Mouse (Mus musculus): Measurements from ENCODE around the gene Anks1b. TPM values are rescaled to one million over a fixed set of nuclear protein-coding genes. Genes with fewer than 3 reads are reported as not detected.

The Anks1b gene
- polyA plus RNA-seq, 1 experiment from 2014 or later: 1.8 TPM

GRCm38 (mm10) chr10:90740956-90741355 is 867.6 kb downstream of the Anks1b start:
- ATAC-seq (ENCODE audit: low FRiP score, low TSS enrichment) (no peak), DNase-seq (ENCODE audit: low spot score) (no peak)
- no peaks in the 10 kb centered on the region for H3K27me3 ChIP-seq (ENCODE audit: control insufficient read depth, insufficient read depth, low read length)
- H3K4me1 ChIP-seq (replicated peaks; ENCODE audit: control insufficient read depth, insufficient read depth): no peaks in the 10 kb centered on the region
- H3K36me3 ChIP-seq (ENCODE audit: control insufficient read depth, insufficient read depth, low read length): no peaks in the 10 kb centered on the region
- WGBS: 78% methylated on average over 5 of the region's 5 CpGs
- TF ChIP-seq CTCF (IDR thresholded peaks at IDR 0.05; ENCODE audit: low read depth) (no peak), EP300 (optimal IDR thresholded peaks at IDR 0.05) (no peak)
- no peak overlapping the region for H3K4me3 ChIP-seq (ENCODE audit: low read depth, low read length)
- no peak overlapping the region for H3K4me2 ChIP-seq (replicated peaks; ENCODE audit: low read depth)
- H3K9me3 ChIP-seq (ENCODE audit: control insufficient read depth, low read length): no peaks in the 10 kb centered on the region
- H3K27ac ChIP-seq (replicated peaks): no peak overlapping the region
- no peak overlapping the region for H3K9ac ChIP-seq (ENCODE audit: low read length)

GRCm38 (mm10) chr10:90751889-90752288 is 878.6 kb downstream of the Anks1b start:
- no peak for DNase-seq (ENCODE audit: low spot score)

GRCm38 (mm10) chr10:90753106-90753505 is 879.8 kb downstream of the Anks1b start:
- Histone ChIP-seq H3K27me3 (ENCODE audit: control insufficient read depth, insufficient read depth, low read length) (no peaks in the 10 kb centered on the region), H3K36me3 (ENCODE audit: control insufficient read depth, insufficient read depth, low read length) (no peaks in the 10 kb centered on the region), H3K4me3 (ENCODE audit: low read depth, low read length) (no peak overlapping the region), H3K4me2 (replicated peaks; ENCODE audit: low read depth) (no peak overlapping the region), H3K4me1 (replicated peaks; ENCODE audit: control insufficient read depth, insufficient read depth) (no peaks in the 10 kb centered on the region), H3K27ac (replicated peaks) (no peak overlapping the region), H3K9ac (ENCODE audit: low read length) (no peak overlapping the region), H3K9me3 (ENCODE audit: control insufficient read depth, low read length) (no peaks in the 10 kb centered on the region)
- WGBS: 57% methylated on average over 9 of the region's 9 CpGs
- DNase-seq (ENCODE audit: low spot score): no peak
- no peak for ATAC-seq (ENCODE audit: low FRiP score, low TSS enrichment)
- TF ChIP-seq CTCF (IDR thresholded peaks at IDR 0.05; ENCODE audit: low read depth) (no peak), EP300 (optimal IDR thresholded peaks at IDR 0.05) (no peak)

More at GRCm38 (mm10) chr10:90751889-90752288, 878.6 kb downstream of the Anks1b start:
- no peaks in the 10 kb centered on the region for H3K27me3 ChIP-seq (ENCODE audit: control insufficient read depth, insufficient read depth, low read length)
- 49% methylated on average over 5 of the region's 5 CpGs for whole genome bisulfite sequencing
- no peaks in the 10 kb centered on the region for H3K36me3 ChIP-seq (ENCODE audit: control insufficient read depth, insufficient read depth, low read length)
- no peaks in the 10 kb centered on the region for H3K4me1 ChIP-seq (replicated peaks; ENCODE audit: control insufficient read depth, insufficient read depth)
- H3K9me3 ChIP-seq (ENCODE audit: control insufficient read depth, low read length): no peaks in the 10 kb centered on the region
- H3K9ac ChIP-seq (ENCODE audit: low read length): no peak overlapping the region
- TF ChIP-seq EP300 (optimal IDR thresholded peaks at IDR 0.05): no peak
- no peak for TF ChIP-seq CTCF (IDR thresholded peaks at IDR 0.05; ENCODE audit: low read depth)
- no peak overlapping the region for H3K4me3 ChIP-seq (ENCODE audit: low read depth, low read length)
- no peak overlapping the region for H3K4me2 ChIP-seq (replicated peaks; ENCODE audit: low read depth)
- ATAC-seq (ENCODE audit: low FRiP score, low TSS enrichment): no peak
- H3K27ac ChIP-seq (replicated peaks): no peak overlapping the region

- 76% methylated on average over 4 of the region's 4 CpGs for WGBS
- Histone ChIP-seq H3K9me3 (ENCODE audit: control insufficient read depth, low read length) (no peaks in the 10 kb centered on the region), H3K36me3 (ENCODE audit: control insufficient read depth, insufficient read depth, low read length) (no peaks in the 10 kb centered on the region), H3K4me1 (replicated peaks; ENCODE audit: control insufficient read depth, insufficient read depth) (no peaks in the 10 kb centered on the region), H3K4me2 (replicated peaks; ENCODE audit: low read depth) (no peak overlapping the region), H3K9ac (ENCODE audit: low read length) (no peak overlapping the region), H3K4me3 (ENCODE audit: low read depth, low read length) (no peak overlapping the region), H3K27ac (replicated peaks) (no peak overlapping the region), H3K27me3 (ENCODE audit: control insufficient read depth, insufficient read depth, low read length) (no peaks in the 10 kb centered on the region)
- TF ChIP-seq EP300 (optimal IDR thresholded peaks at IDR 0.05) (no peak), CTCF (IDR thresholded peaks at IDR 0.05; ENCODE audit: low read depth) (no peak)
- DNase-seq (ENCODE audit: low spot score) (no peak), ATAC-seq (ENCODE audit: low FRiP score, low TSS enrichment) (no peak)
These were observed 884.5 kb downstream of the Anks1b start for GRCm38 (mm10) chr10:90757773-90758172.

GRCm38 (mm10) chr10:90759929-90760328 is 886.6 kb downstream of the Anks1b start:
- Histone ChIP-seq H3K4me2 (replicated peaks; ENCODE audit: low read depth) (no peak overlapping the region), H3K9ac (ENCODE audit: low read length) (no peak overlapping the region), H3K27ac (replicated peaks) (no peak overlapping the region), H3K4me1 (replicated peaks; ENCODE audit: control insufficient read depth, insufficient read depth) (no peaks in the 10 kb centered on the region), H3K27me3 (ENCODE audit: control insufficient read depth, insufficient read depth, low read length) (no peaks in the 10 kb centered on the region), H3K4me3 (ENCODE audit: low read depth, low read length) (no peak overlapping the region), H3K36me3 (ENCODE audit: control insufficient read depth, insufficient read depth, low read length) (no peaks in the 10 kb centered on the region), H3K9me3 (ENCODE audit: control insufficient read depth, low read length) (no peaks in the 10 kb centered on the region)
- DNase-seq (ENCODE audit: low spot score) (no peak), ATAC-seq (ENCODE audit: low FRiP score, low TSS enrichment) (no peak)
- TF ChIP-seq CTCF (IDR thresholded peaks at IDR 0.05; ENCODE audit: low read depth): no peak
- no peak for TF ChIP-seq EP300 (optimal IDR thresholded peaks at IDR 0.05)
- 67% methylated on average over 5 of the region's 5 CpGs for WGBS

- Histone ChIP-seq H3K27ac (replicated peaks) (no peak overlapping the region), H3K36me3 (ENCODE audit: control insufficient read depth, insufficient read depth, low read length) (no peaks in the 10 kb centered on the region), H3K4me2 (replicated peaks; ENCODE audit: low read depth) (no peak overlapping the region), H3K27me3 (ENCODE audit: control insufficient read depth, insufficient read depth, low read length) (no peaks in the 10 kb centered on the region), H3K9me3 (ENCODE audit: control insufficient read depth, low read length) (no peaks in the 10 kb centered on the region), H3K4me3 (ENCODE audit: low read depth, low read length) (no peak overlapping the region), H3K4me1 (replicated peaks; ENCODE audit: control insufficient read depth, insufficient read depth) (no peaks in the 10 kb centered on the region), H3K9ac (ENCODE audit: low read length) (no peak overlapping the region)
- 62% methylated on average over 3 of the region's 3 CpGs for WGBS
- TF ChIP-seq CTCF (IDR thresholded peaks at IDR 0.05; ENCODE audit: low read depth) (no peak), EP300 (optimal IDR thresholded peaks at IDR 0.05) (no peak)
- DNase-seq (ENCODE audit: low spot score): no peak
- no peak for ATAC-seq (ENCODE audit: low FRiP score, low TSS enrichment)
These were observed 893.0 kb downstream of the Anks1b start for GRCm38 (mm10) chr10:90766261-90766660.
